Mouse (Mus musculus) ES-Bruce4 (cell line): Measurements from ENCODE around the gene Igfbp4.

Experiments
- CTCF ChIP-seq: IDR thresholded peaks from one replicate; pipeline ENCODE4 v1.8.1; 2011; ENCODE audit warnings: low read depth, low read length
- EP300 ChIP-seq: IDR thresholded peaks from 2 replicates; pipeline ENCODE4 v1.6.1; 2011; ENCODE audit warnings: low read depth, low read length; ENCODE audit not compliant: insufficient read depth

DNA sequence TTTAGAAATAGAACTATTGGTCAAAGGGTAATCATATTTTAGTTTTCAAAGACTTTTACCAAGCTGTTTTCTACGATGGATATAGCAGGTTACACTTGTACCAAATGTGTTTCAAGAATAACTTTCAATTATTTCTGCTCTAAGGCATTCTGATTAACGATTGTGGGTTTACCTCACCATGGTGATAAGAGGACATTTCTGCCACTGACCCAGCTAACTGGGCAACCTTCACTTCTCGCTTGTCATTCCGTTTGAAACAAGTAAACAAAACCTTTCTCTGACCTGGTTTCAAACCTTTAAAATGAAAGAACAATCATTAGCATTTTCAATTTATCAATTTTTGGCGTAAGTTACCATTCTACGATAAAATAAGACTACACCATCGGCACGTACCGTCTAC is 34.3 kb upstream of the Igfbp4 start:
- TF ChIP-seq EP300 = no peak
- no peak for TF ChIP-seq CTCF
